Mouse (Mus musculus): Measurements from ENCODE around the gene Cd200r4. TPM values are rescaled to one million over a fixed set of nuclear protein-coding genes. Genes with fewer than 3 reads are reported as not detected.
"Not testable (repeated sequence)": the region's sequence is repeated elsewhere in the genome, so short reads cannot be mapped to it uniquely, and the experiment has no call there.

The Cd200r4 gene
- total and polyA plus RNA-seq, 2 experiments from 2014 or later, result not detected

- no peak overlapping the region for H3K4me3 ChIP-seq (ENCODE audit: low read depth, low read length)
- no peak overlapping the region for H3K27ac ChIP-seq (ENCODE audit: low read depth)
- no peaks in the 10 kb centered on the region for H3K4me1 ChIP-seq (ENCODE audit: control insufficient read depth, insufficient read depth)
- ATAC-seq (ENCODE audit: insufficient read depth, low read depth), result no peak
- no peak overlapping the region for H3K9ac ChIP-seq (replicated peaks; ENCODE audit: low read depth, low read length)
- TF ChIP-seq CTCF (IDR thresholded peaks at IDR 0.05; ENCODE audit: low read depth) (no peak), EP300 (IDR thresholded peaks at IDR 0.05; ENCODE audit: low read depth) (no peak)
- H3K9me3 ChIP-seq (replicated peaks; ENCODE audit: control insufficient read depth, low read length), result no peaks in the 10 kb centered on the region
- DNase-seq (ENCODE audit: low spot score), result no peak
- WGBS, result 63% methylated on average over 1 of the region's 1 CpGs
- no peak overlapping the region for H3K4me2 ChIP-seq (ENCODE audit: low read depth, low read length)
- H3K36me3 ChIP-seq (replicated peaks; ENCODE audit: control insufficient read depth, insufficient read depth, low read length), result no peaks in the 10 kb centered on the region
- H3K27me3 ChIP-seq (ENCODE audit: control insufficient read depth, insufficient read depth, low read length), result no peaks in the 10 kb centered on the region
These were observed 6.5 kb downstream of the Cd200r4 start for GRCm38 (mm10) chr16:44818010-44818409.

GRCm38 (mm10) chr16:44820545-44820944, 9.0 kb downstream of the Cd200r4 start:
- 71% methylated on average over 4 of the region's 4 CpGs for WGBS
- DNase-seq (ENCODE audit: low spot score) (no peak), ATAC-seq (ENCODE audit: insufficient read depth, low read depth) (no peak)
- H3K4me1 ChIP-seq (ENCODE audit: control insufficient read depth, insufficient read depth), result no peaks in the 10 kb centered on the region
- H3K27me3 ChIP-seq (ENCODE audit: control insufficient read depth, insufficient read depth, low read length), result no peaks in the 10 kb centered on the region
- no peak overlapping the region for H3K9ac ChIP-seq (replicated peaks; ENCODE audit: low read depth, low read length)
- no peaks in the 10 kb centered on the region for H3K36me3 ChIP-seq (replicated peaks; ENCODE audit: control insufficient read depth, insufficient read depth, low read length)
- H3K4me3 ChIP-seq (ENCODE audit: low read depth, low read length), result no peak overlapping the region
- no peaks in the 10 kb centered on the region for H3K9me3 ChIP-seq (replicated peaks; ENCODE audit: control insufficient read depth, low read length)
- H3K4me2 ChIP-seq (ENCODE audit: low read depth, low read length), result no peak overlapping the region
- TF ChIP-seq EP300 (IDR thresholded peaks at IDR 0.05; ENCODE audit: low read depth) (no peak), CTCF (IDR thresholded peaks at IDR 0.05; ENCODE audit: low read depth) (no peak)
- no peak overlapping the region for H3K27ac ChIP-seq (ENCODE audit: low read depth)

GRCm38 (mm10) chr16:44832286-44832685, 20.8 kb downstream of the Cd200r4 start:
- Histone ChIP-seq H3K27ac (ENCODE audit: low read depth) (no peak overlapping the region), H3K9ac (replicated peaks; ENCODE audit: low read depth, low read length) (no peak overlapping the region), H3K9me3 (replicated peaks; ENCODE audit: control insufficient read depth, low read length) (no peaks in the 10 kb centered on the region), H3K4me2 (ENCODE audit: low read depth, low read length) (no peak overlapping the region), H3K4me3 (ENCODE audit: low read depth, low read length) (no peak overlapping the region), H3K27me3 (ENCODE audit: control insufficient read depth, insufficient read depth, low read length) (no peaks in the 10 kb centered on the region), H3K36me3 (replicated peaks; ENCODE audit: control insufficient read depth, insufficient read depth, low read length) (no peaks in the 10 kb centered on the region), H3K4me1 (ENCODE audit: control insufficient read depth, insufficient read depth) (no peaks in the 10 kb centered on the region)
- DNase-seq (ENCODE audit: low spot score), result no peak
- TF ChIP-seq CTCF (IDR thresholded peaks at IDR 0.05; ENCODE audit: low read depth) (no peak), EP300 (IDR thresholded peaks at IDR 0.05; ENCODE audit: low read depth) (no peak)
- ATAC-seq (ENCODE audit: insufficient read depth, low read depth), result no peak
- 41% methylated on average over 3 of the region's 3 CpGs for WGBS

GRCm38 (mm10) chr16:44833189-44833588, 21.7 kb downstream of the Cd200r4 start:
- not testable (repeated sequence) for ATAC-seq (ENCODE audit: insufficient read depth, low read depth); H3K4me1 ChIP-seq (ENCODE audit: control insufficient read depth, insufficient read depth); DNase-seq (ENCODE audit: low spot score); H3K9ac ChIP-seq (replicated peaks; ENCODE audit: low read depth, low read length); H3K4me2 ChIP-seq (ENCODE audit: low read depth, low read length); H3K9me3 ChIP-seq (replicated peaks; ENCODE audit: control insufficient read depth, low read length); H3K4me3 ChIP-seq (ENCODE audit: low read depth, low read length); H3K27me3 ChIP-seq (ENCODE audit: control insufficient read depth, insufficient read depth, low read length); H3K27ac ChIP-seq (ENCODE audit: low read depth); H3K36me3 ChIP-seq (replicated peaks; ENCODE audit: control insufficient read depth, insufficient read depth, low read length)
- WGBS, result 30% methylated on average over 2 of the region's 2 CpGs

- Histone ChIP-seq H3K4me3 (ENCODE audit: low read depth, low read length) (no peak within 1 kb of the TSS), H3K27me3 (ENCODE audit: control insufficient read depth, insufficient read depth, low read length) (no peaks in the 10 kb centered on the region), H3K27ac (ENCODE audit: low read depth) (no peak within 1 kb of the TSS), H3K9ac (replicated peaks; ENCODE audit: low read depth, low read length) (no peak within 1 kb of the TSS), H3K4me1 (ENCODE audit: control insufficient read depth, insufficient read depth) (no peaks in the 10 kb centered on the region), H3K36me3 (replicated peaks; ENCODE audit: control insufficient read depth, insufficient read depth, low read length) (no peaks in the 10 kb centered on the region), H3K9me3 (replicated peaks; ENCODE audit: control insufficient read depth, low read length) (no peaks in the 10 kb centered on the region), H3K4me2 (ENCODE audit: low read depth, low read length) (no peak within 1 kb of the TSS)
- 83% methylated on average over 2 of the region's 2 CpGs for WGBS
- TF ChIP-seq EP300 (IDR thresholded peaks at IDR 0.05; ENCODE audit: low read depth) (no peak), CTCF (IDR thresholded peaks at IDR 0.05; ENCODE audit: low read depth) (no peak)
- no peak for DNase-seq (ENCODE audit: low spot score)
- no peak for ATAC-seq (ENCODE audit: insufficient read depth, low read depth)
These were observed 55.3 kb downstream of the Cd200r4 start, which contains the start of gene Cd200r2 for GRCm38 (mm10) chr16:44866797-44867196. Cd200r2 (plus strand) TSS chr16:44867097.

- WGBS, result 19% methylated on average over 1 of the region's 1 CpGs
- no peak for TF ChIP-seq EP300 (IDR thresholded peaks at IDR 0.05; ENCODE audit: low read depth)
- TF ChIP-seq CTCF (IDR thresholded peaks at IDR 0.05; ENCODE audit: low read depth), result no peak
These were observed 63.6 kb downstream of the Cd200r4 start for GRCm38 (mm10) chr16:44875178-44875577.

More at GRCm38 (mm10) chr16:44875178-44875577, 63.6 kb downstream of the Cd200r4 start:
- H3K36me3 ChIP-seq (replicated peaks; ENCODE audit: control insufficient read depth, insufficient read depth, low read length), result no peaks in the 10 kb centered on the region
- H3K27ac ChIP-seq (ENCODE audit: low read depth), result no peak overlapping the region
- peak; percentile 51 for ATAC-seq (ENCODE audit: insufficient read depth, low read depth)
- DNase-seq (ENCODE audit: low spot score), result peak; percentile 17
- H3K9ac ChIP-seq (replicated peaks; ENCODE audit: low read depth, low read length), result no peak overlapping the region
- H3K27me3 ChIP-seq (ENCODE audit: control insufficient read depth, insufficient read depth, low read length), result no peaks in the 10 kb centered on the region
- H3K9me3 ChIP-seq (replicated peaks; ENCODE audit: control insufficient read depth, low read length), result no peaks in the 10 kb centered on the region
- no peak overlapping the region for H3K4me3 ChIP-seq (ENCODE audit: low read depth, low read length)
- no peaks in the 10 kb centered on the region for H3K4me1 ChIP-seq (ENCODE audit: control insufficient read depth, insufficient read depth)
- no peak overlapping the region for H3K4me2 ChIP-seq (ENCODE audit: low read depth, low read length)

Measured in heart, postnatal 0 days (tissue).